Mouse (Mus musculus) MEL (cell line): ENCODE data around the gene Shank3.

Experiments used
- CHD1 ChIP-seq: IDR thresholded peaks from 2 replicates; pipeline ENCODE4 v1.6.1; 2012; ENCODE audit warnings: low read depth, mild to moderate bottlenecking, inconsistent platforms, low read length, improper control_type of control experiment
- CTCF ChIP-seq, 3 experiments: IDR thresholded peaks in 2 of 3; conservative IDR thresholded peaks in 1 of 3; 2 replicates each; pipeline ENCODE4 v1.5.1; 2011 to 2012; ENCODE audit warnings: low read length in 3 of 3, low read depth in 2 of 3, mild to moderate bottlenecking in 2 of 3, improper control_type of control experiment in 1 of 3, inconsistent platforms in 1 of 3, mixed read lengths in 1 of 3, moderate library complexity in 1 of 3; ENCODE audit not compliant: control insufficient read depth in 1 of 3, insufficient read depth in 1 of 3, poor library complexity in 1 of 3, severe bottlenecking in 1 of 3
- EP300 ChIP-seq, 2 experiments: IDR thresholded peaks; 2 replicates each; pipeline ENCODE4 v1.6.1; 2011; ENCODE audit warnings: improper control_type of control experiment in 2 of 2, low read length in 2 of 2, low read depth in 1 of 2, mild to moderate bottlenecking in 1 of 2
- GATA1 ChIP-seq: IDR thresholded peaks from 2 replicates; pipeline ENCODE4 v1.6.1; 2011; ENCODE audit warnings: low read depth, low read length, improper control_type of control experiment
- HCFC1 ChIP-seq: IDR thresholded peaks from 2 replicates; pipeline ENCODE4 v1.6.1; 2012; ENCODE audit warnings: low read depth, mild to moderate bottlenecking, inconsistent platforms, low read length, improper control_type of control experiment, moderate library complexity
- POLR2A ChIP-seq, 2 experiments: IDR thresholded peaks; 2 replicates each; pipeline ENCODE4 v1.6.1; 2011 to 2012; ENCODE audit warnings: low read length in 2 of 2, mild to moderate bottlenecking in 2 of 2, control low read depth in 1 of 2, improper control_type of control experiment in 1 of 2, low read depth in 1 of 2, moderate library complexity in 1 of 2; ENCODE audit not compliant: control insufficient read depth in 1 of 2, insufficient read depth in 1 of 2, poor library complexity in 1 of 2
- POLR2AphosphoS2 ChIP-seq: IDR thresholded peaks from 2 replicates; pipeline ENCODE4 v1.6.1; 2011; ENCODE audit warnings: low read length, improper control_type of control experiment
- ZMIZ1 ChIP-seq: IDR thresholded peaks from 2 replicates; pipeline ENCODE4 v1.6.1; 2012; ENCODE audit warnings: low read depth, mild to moderate bottlenecking, inconsistent platforms, low read length, improper control_type of control experiment, moderate library complexity

- TF ChIP-seq POLR2A (IDR thresholded peaks at IDR 0.05; ENCODE audit: control insufficient read depth in 1 of 2, insufficient read depth in 1 of 2, low read depth in 1 of 2, low read length in 2 of 2, poor library complexity in 1 of 2) (no peak), CHD1 (no peak), CTCF (IDR thresholded peaks at IDR 0.05 in 2 of 3, conservative IDR thresholded peaks at IDR 0.05 in 1 of 3; ENCODE audit: control insufficient read depth in 1 of 3, insufficient read depth in 1 of 3, low read depth in 2 of 3, low read length in 3 of 3, poor library complexity in 1 of 3, severe bottlenecking in 1 of 3) (no peak), HCFC1 (no peak), ZMIZ1 (no peak), POLR2AphosphoS2 (no peak), EP300 (IDR thresholded peaks at IDR 0.05; ENCODE audit: low read depth in 1 of 2, low read length in 2 of 2) (no peak), GATA1 (no peak)
Measured at GRCm38 (mm10) chr15:89544171-89544570, 44.7 kb downstream of the Shank3 start.
